Mouse (Mus musculus) forebrain, embryonic 14.5 days (tissue): ENCODE data around the gene Fpr1. TPM values are rescaled to one million over a fixed set of nuclear protein-coding genes. Genes with fewer than 3 reads are reported as not detected.

Experiments used
- ATAC-seq: fragments of 200-750 bp; cut with Nextera tagmentation; 2 replicates; pipeline ENCODE4 v1.8.0; 2017; ENCODE audit warnings: mild to moderate bottlenecking, moderate library complexity
- DNase-seq: peaks from one replicate; pipeline ENCODE4 v3.0.0-alpha.2; 2015; ENCODE audit warnings: low spot score
- H3K27ac ChIP-seq: fragments of 300-500 bp; sonication (generic); 2 replicates; pipeline ENCODE4 v1.5.1; 2014; ENCODE audit warnings: low read depth, mild to moderate bottlenecking, control low read depth, low read length, moderate library complexity
- H3K27me3 ChIP-seq: fragments of 300-500 bp; sonication (generic); replicated peaks from 2 replicates; pipeline ENCODE4 v1.6.1; 2014; ENCODE audit warnings: low read length, control low read depth, mixed read lengths; ENCODE audit not compliant: control insufficient read depth, insufficient read depth
- H3K36me3 ChIP-seq: fragments of 300-500 bp; sonication (generic); 2 replicates; pipeline ENCODE4 v1.6.1; 2014; ENCODE audit warnings: low read length, control low read depth; ENCODE audit not compliant: control insufficient read depth, insufficient read depth
- H3K4me1 ChIP-seq: fragments of 300-500 bp; sonication (generic); 2 replicates; pipeline ENCODE4 v1.6.1; 2014; ENCODE audit warnings: antibody characterized with exemption, low read length, control low read depth; ENCODE audit not compliant: control insufficient read depth, insufficient read depth
- H3K4me2 ChIP-seq: fragments of 300-500 bp; sonication (generic); 2 replicates; pipeline ENCODE4 v1.6.1; 2014; ENCODE audit warnings: mild to moderate bottlenecking, control low read depth, low read length
- H3K4me3 ChIP-seq: fragments of 300-500 bp; sonication (generic); 2 replicates; pipeline ENCODE4 v1.5.1; 2014; ENCODE audit warnings: low read depth, low read length, control low read depth
- H3K9ac ChIP-seq: fragments of 300-500 bp; sonication (generic); 2 replicates; pipeline ENCODE4 v1.6.1; 2014; ENCODE audit warnings: mild to moderate bottlenecking, low read length, control low read depth, moderate library complexity
- H3K9me3 ChIP-seq: fragments of 300-500 bp; sonication (generic); replicated peaks from 2 replicates; pipeline ENCODE4 v1.6.1; 2016; ENCODE audit warnings: low read length, control low read depth, mixed read lengths; ENCODE audit not compliant: control insufficient read depth
- WGBS: fragments of 180-500 bp; shearing (Covaris S2); extraction: QIAGEN DNeasy Blood & Tissue Kit; methylation state at CpG from one replicate; pipeline ENCODE4 v1.1.7; 2014; 5-methylcytosine and 5-hydroxymethylcytosine counted together
- polyA plus RNA-seq: library from polyadenylated mRNA; unstranded; fragments of >200 nt; fragmentation: Nextera tagmentation; extraction: Ambion mirVana; gene quantifications from 2 replicates; pipeline ENCODE4 v1.2.1, GENCODE M21; 2014

Fpr1 gene
- polyA plus RNA-seq, 1 experiment from 2014 or later, result not detected

- H3K4me3 ChIP-seq, result no peak overlapping the region
- ATAC-seq, result no peak
- 90% methylated on average over 7 of the region's 7 CpGs for WGBS
- no peaks in the 10 kb centered on the region for H3K27me3 ChIP-seq
- peaks cover 33% of the 10 kb centered on the region for H3K36me3 ChIP-seq
- no peak overlapping the region for H3K4me2 ChIP-seq
- no peak overlapping the region for H3K27ac ChIP-seq
- H3K9me3 ChIP-seq, result no peaks in the 10 kb centered on the region
- peaks cover 11% of the 10 kb centered on the region for H3K4me1 ChIP-seq
- H3K9ac ChIP-seq, result no peak overlapping the region
- DNase-seq, result no peak
Observed at GRCm38 (mm10) chr17:17840796-17841195, 42.9 kb downstream of the Fpr1 start.

- H3K4me1 ChIP-seq, result peaks cover 16% of the 10 kb centered on the region
- H3K4me2 ChIP-seq, result no peak overlapping the region
- no peak for ATAC-seq
- DNase-seq, result no peak
- no peak overlapping the region for H3K27ac ChIP-seq
- H3K36me3 ChIP-seq, result peaks cover 37% of the 10 kb centered on the region
- H3K4me3 ChIP-seq, result no peak overlapping the region
- no peak overlapping the region for H3K9ac ChIP-seq
- WGBS, result 92% methylated on average over 2 of the region's 2 CpGs
- H3K27me3 ChIP-seq, result no peaks in the 10 kb centered on the region
- H3K9me3 ChIP-seq, result no peaks in the 10 kb centered on the region
Observed at GRCm38 (mm10) chr17:17839276-17839675, 44.5 kb downstream of the Fpr1 start.

GRCm38 (mm10) chr17:17837919-17838701, 45.6 kb downstream of the Fpr1 start:
- peaks cover 45% of the 10 kb centered on the region for H3K36me3 ChIP-seq
- H3K27ac ChIP-seq, result peak overlapping the region; percentile 71
- under 1% methylated on average over 43 of the region's 43 CpGs for WGBS
- DNase-seq, result peak; percentile 96
- H3K4me2 ChIP-seq, result peak overlapping the region; percentile 66
- H3K27me3 ChIP-seq, result no peaks in the 10 kb centered on the region
- peak overlapping the region; percentile 39 for H3K4me3 ChIP-seq
- H3K9me3 ChIP-seq, result no peaks in the 10 kb centered on the region
- peak overlapping the region; percentile 66 for H3K9ac ChIP-seq
- ATAC-seq, result peak; percentile 96
- peaks cover 22% of the 10 kb centered on the region for H3K4me1 ChIP-seq

- H3K27me3 ChIP-seq, result no peaks in the 10 kb centered on the region
- H3K36me3 ChIP-seq, result peaks cover 48% of the 10 kb centered on the region
- H3K9ac ChIP-seq, result peak overlapping the region; percentile 66
- peak overlapping the region; percentile 39 for H3K4me3 ChIP-seq
- ATAC-seq, result no peak; the same call in 1 of the 2 replicates
- H3K27ac ChIP-seq, result peak overlapping the region; percentile 71
- no peak for DNase-seq
- H3K4me2 ChIP-seq, result peak overlapping the region; percentile 66
- no peaks in the 10 kb centered on the region for H3K9me3 ChIP-seq
- WGBS, result 9% methylated on average over 13 of the region's 13 CpGs
- peaks cover 24% of the 10 kb centered on the region for H3K4me1 ChIP-seq
Observed at GRCm38 (mm10) chr17:17837426-17837825, 46.3 kb downstream of the Fpr1 start.

- WGBS, result 51% methylated on average over 5 of the region's 5 CpGs
- Histone ChIP-seq H3K4me3 (no peak overlapping the region), H3K27ac (no peak overlapping the region), H3K36me3 (peaks cover 48% of the 10 kb centered on the region), H3K27me3 (no peaks in the 10 kb centered on the region), H3K4me2 (no peak overlapping the region), H3K9ac (no peak overlapping the region), H3K9me3 (no peaks in the 10 kb centered on the region), H3K4me1 (peaks cover 28% of the 10 kb centered on the region)
- DNase-seq, result no peak
- no peak for ATAC-seq
Observed at GRCm38 (mm10) chr17:17836101-17836500, 47.6 kb downstream of the Fpr1 start.

GRCm38 (mm10) chr17:17834896-17835295, 48.8 kb downstream of the Fpr1 start:
- no peak overlapping the region for H3K27ac ChIP-seq
- 14% methylated on average over 1 of the region's 1 CpGs for WGBS
- H3K4me1 ChIP-seq, result peaks cover 40% of the 10 kb centered on the region
- H3K9me3 ChIP-seq, result no peaks in the 10 kb centered on the region
- ATAC-seq, result no peak
- H3K9ac ChIP-seq, result no peak overlapping the region
- H3K36me3 ChIP-seq, result peaks cover 36% of the 10 kb centered on the region
- H3K4me2 ChIP-seq, result no peak overlapping the region
- no peak overlapping the region for H3K4me3 ChIP-seq
- H3K27me3 ChIP-seq, result no peaks in the 10 kb centered on the region
- DNase-seq, result no peak

- no peaks in the 10 kb centered on the region for H3K9me3 ChIP-seq
- peak overlapping the region; percentile 58 for H3K4me2 ChIP-seq
- 84% methylated on average over 7 of the region's 7 CpGs for WGBS
- no peaks in the 10 kb centered on the region for H3K27me3 ChIP-seq
- peak overlapping the region; percentile 97 for H3K9ac ChIP-seq
- no peak for DNase-seq
- no peak overlapping the region for H3K27ac ChIP-seq
- peaks cover 26% of the 10 kb centered on the region for H3K36me3 ChIP-seq
- ATAC-seq, result no peak
- peaks cover 35% of the 10 kb centered on the region for H3K4me1 ChIP-seq
- peak overlapping the region; percentile 85 for H3K4me3 ChIP-seq
Observed at GRCm38 (mm10) chr17:17830731-17831130, 53.0 kb downstream of the Fpr1 start.

GRCm38 (mm10) chr17:17829816-17830535, 53.8 kb downstream of the Fpr1 start:
- H3K27me3 ChIP-seq, result no peaks in the 10 kb centered on the region
- peaks cover 25% of the 10 kb centered on the region for H3K36me3 ChIP-seq
- H3K9me3 ChIP-seq, result no peaks in the 10 kb centered on the region
- peak overlapping the region; percentile 0; the same call in 1 of the 2 replicates for H3K27ac ChIP-seq
- H3K4me2 ChIP-seq, result peak overlapping the region; percentile 58
- WGBS, result 52% methylated on average over 23 of the region's 23 CpGs
- peaks cover 35% of the 10 kb centered on the region for H3K4me1 ChIP-seq
- H3K9ac ChIP-seq, result peak overlapping the region; percentile 97
- DNase-seq (no peak), ATAC-seq (no peak)
- peak overlapping the region; percentile 85 for H3K4me3 ChIP-seq
